Mouse (Mus musculus) frontal cortex, adult 2 months (tissue): ENCODE data around the gene Pex16. TPM values are rescaled to one million over a fixed set of nuclear protein-coding genes. Genes with fewer than 3 reads are reported as not detected.

ENCODE experiments used
- DNase-seq, 2 experiments: peaks; one replicate each; pipeline ENCODE4 v3.0.0; 2022; ENCODE audit warnings: low spot score in 1 of 2; ENCODE audit errors: extremely low spot score in 1 of 2
- polyA plus RNA-seq: library from polyadenylated mRNA; depleted of rRNA; stranded (reverse); fragments of >200 nt; gene quantifications from 2 replicates; pipeline ENCODE4 v1.2.3, GENCODE M21; 2012; rRNA removed

Pex16 gene
- polyA plus RNA-seq: 42.4 and 46.2 TPM in 2 replicates

DNA sequence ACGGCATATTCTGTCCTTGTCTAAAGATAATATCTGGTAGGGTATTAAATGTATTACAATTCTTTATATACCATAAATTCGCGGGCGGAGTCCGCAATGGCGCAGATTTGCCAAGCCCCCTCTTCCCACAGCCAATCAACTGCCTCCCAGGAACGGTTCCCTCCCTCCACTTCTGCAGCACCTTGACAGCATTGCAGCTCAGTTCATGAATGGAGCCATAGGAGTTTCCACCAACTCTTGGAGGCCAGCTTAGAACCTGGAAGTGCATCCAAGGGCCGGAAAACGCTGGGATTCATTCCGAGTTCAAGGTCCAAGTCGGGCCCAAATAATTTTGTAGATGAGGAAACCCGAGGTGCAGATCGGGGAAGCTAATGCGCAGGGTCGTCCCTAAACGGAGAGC is at the start of gene Pex16, which contains the start of gene Large2:
Gene Pex16, plus strand, starts transcription at position 163 of the 400 bp plus-strand sequence.
Gene Large2, minus strand, starts transcription at position 356 of the 400 bp plus-strand sequence.
- peak in 1 of 2 experiments; percentile 73 for DNase-seq

- DNase-seq: no peak
Observed at GRCm38 (mm10) chr2:92325676-92326075, 48.8 kb upstream of the Pex16 start.

DNA sequence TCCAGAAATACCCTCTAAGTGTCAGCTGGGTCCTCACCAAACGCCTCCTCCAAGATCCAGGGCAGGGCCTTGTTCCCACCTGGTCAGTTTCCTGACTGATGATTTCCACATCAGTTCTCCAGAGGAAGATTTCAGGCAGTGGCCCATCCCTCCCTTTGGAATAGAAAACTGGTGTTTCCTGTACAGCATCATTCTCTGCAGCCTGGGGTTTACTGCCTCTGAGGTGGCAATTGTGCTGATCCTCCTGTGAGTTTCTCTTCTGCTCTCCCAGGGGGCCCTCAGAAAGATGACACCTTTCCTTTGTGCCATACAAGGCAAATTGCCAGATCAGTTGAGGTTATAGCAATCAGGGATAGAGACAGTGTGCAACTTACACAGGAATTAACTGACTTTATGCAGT is 48.3 kb upstream of the Pex16 start:
- no peak for DNase-seq

GRCm38 (mm10) chr2:92327601-92328000 is 46.9 kb upstream of the Pex16 start:
- no peak for DNase-seq

- DNase-seq: no peak
Observed at GRCm38 (mm10) chr2:92328206-92328605, 46.3 kb upstream of the Pex16 start.

GRCm38 (mm10) chr2:92330840-92331239 is 43.6 kb upstream of the Pex16 start:
- DNase-seq: peak in 1 of 2 experiments; percentile 72

DNA sequence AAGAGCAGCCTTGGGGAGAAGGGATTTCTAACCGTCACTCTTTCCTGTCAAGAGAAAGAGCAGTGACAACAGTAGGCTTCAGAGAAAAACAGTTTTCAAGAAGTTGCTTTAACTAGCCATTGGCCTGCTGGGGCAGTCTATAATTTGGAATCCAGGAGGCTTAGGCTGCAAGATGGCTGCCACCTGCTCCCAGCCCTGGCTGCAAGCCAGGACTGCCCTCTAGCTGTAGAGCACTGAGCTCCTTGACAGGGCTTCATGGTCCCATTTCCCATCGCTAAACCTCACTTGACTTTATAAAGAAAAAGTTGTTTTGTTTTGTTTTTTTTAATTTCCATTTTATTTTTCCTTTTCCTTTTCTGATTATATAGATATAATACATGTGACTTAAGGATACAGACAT is 43.1 kb upstream of the Pex16 start:
- no peak for DNase-seq

DNA sequence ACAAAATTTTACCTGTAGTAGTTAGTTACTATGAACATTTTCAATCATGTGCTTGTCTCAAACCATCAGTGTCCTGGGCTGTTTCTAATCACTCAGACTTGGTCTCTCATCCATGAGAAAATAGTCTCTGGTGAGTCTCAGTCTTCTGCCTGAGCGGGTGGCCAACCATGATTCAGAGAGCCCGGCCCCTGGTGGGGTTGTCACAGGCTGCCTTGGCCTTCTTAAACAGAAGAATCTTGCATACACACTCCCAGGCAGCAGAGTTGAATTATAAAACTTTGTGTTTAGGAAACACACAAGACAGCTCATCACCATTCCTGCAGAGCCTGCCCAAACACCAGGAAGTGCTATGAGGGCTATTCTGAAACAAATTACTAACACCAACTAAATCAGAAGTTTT is 42.6 kb upstream of the Pex16 start:
- no peak for DNase-seq

GRCm38 (mm10) chr2:92342418-92342817 is 32.1 kb upstream of the Pex16 start:
- no peak for DNase-seq

DNA sequence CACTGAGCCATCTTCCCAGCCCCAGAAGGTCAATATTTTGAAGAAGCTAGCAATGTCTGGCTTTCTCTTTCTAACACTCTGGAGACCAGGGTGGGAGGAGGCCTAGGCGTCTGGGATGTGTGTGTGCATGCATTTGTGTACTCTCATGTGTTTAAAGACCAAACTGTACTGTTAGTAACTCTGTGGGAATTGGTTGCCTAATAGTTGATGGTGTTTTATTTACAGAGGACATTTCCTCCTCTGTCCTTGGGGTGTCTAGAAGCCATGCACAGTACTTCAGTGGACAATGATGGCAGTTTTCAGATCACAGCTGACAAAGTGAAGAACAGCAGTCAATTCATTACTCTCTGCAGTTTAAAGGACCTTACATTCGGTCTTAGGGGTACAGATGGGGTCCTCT is 27.3 kb upstream of the Pex16 start:
- DNase-seq: no peak

- no peak for DNase-seq
Observed at GRCm38 (mm10) chr2:92349589-92350425, 24.7 kb upstream of the Pex16 start.

DNA sequence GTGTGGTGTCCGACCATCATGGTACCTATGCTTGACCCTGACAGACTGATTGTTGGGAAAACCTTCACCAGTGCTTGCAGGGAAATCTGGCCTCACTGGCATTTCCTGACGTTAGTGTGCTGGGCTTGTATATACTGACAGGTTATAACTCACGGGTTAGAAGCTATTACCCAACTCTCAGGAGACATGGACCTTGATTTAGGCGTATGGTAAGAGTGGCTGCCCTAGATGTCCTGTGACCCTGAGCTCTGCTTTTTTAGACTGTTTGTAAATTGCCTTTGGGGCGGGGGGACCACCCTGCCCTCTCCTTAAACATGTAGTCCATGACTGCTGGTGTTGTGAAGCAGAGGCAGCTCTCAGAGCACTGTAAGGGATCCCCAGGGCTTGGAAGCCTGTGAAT is 23.8 kb upstream of the Pex16 start:
- no peak for DNase-seq

DNA sequence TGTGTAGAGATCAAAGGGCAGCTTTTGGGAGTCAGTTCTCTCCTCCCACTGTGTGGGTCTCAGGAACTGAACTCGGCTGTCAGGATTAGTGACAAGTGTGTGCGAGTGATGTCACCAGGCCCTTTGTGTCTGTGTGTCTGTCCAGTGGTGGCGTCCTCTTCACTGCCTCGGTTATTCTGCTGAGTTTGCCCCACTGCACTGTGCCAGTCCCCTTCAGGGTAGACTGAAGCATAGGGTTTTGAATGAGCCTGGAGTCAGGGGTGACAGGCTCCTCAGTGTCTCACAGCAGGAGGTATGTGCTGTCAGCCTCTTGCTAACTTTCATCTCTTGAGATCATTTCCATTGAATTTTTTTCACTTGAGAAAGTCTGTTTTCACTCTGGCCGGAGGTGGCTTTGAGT is 21.1 kb upstream of the Pex16 start:
- no peak for DNase-seq

GRCm38 (mm10) chr2:92354224-92354623 is 20.3 kb upstream of the Pex16 start:
- no peak for DNase-seq

GRCm38 (mm10) chr2:92359301-92359700 is 15.2 kb upstream of the Pex16 start:
- DNase-seq: no peak

GRCm38 (mm10) chr2:92360186-92360823 is 14.2 kb upstream of the Pex16 start:
- DNase-seq: no peak

GRCm38 (mm10) chr2:92360893-92361292 is 13.6 kb upstream of the Pex16 start:
- DNase-seq: no peak

DNA sequence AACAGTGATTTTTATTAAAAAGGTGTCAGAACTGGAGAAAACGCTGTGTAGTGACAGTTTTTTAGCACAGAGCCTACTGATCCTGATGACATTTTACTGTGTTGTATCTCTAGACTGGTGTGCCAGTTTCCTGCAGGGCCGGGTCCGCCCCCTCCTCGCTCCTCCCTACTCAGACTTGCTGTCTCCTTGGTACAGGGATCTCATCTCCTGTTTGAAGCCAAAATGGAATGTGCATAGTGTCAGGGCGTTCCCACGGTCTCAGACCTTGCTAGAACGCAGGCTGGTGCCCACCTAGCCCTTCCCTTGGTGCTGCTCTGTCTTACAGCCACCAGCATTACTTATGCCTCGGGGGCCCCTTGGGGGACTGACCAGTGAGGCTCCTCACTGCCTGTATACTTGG is 12.7 kb upstream of the Pex16 start:
- DNase-seq: no peak

DNA sequence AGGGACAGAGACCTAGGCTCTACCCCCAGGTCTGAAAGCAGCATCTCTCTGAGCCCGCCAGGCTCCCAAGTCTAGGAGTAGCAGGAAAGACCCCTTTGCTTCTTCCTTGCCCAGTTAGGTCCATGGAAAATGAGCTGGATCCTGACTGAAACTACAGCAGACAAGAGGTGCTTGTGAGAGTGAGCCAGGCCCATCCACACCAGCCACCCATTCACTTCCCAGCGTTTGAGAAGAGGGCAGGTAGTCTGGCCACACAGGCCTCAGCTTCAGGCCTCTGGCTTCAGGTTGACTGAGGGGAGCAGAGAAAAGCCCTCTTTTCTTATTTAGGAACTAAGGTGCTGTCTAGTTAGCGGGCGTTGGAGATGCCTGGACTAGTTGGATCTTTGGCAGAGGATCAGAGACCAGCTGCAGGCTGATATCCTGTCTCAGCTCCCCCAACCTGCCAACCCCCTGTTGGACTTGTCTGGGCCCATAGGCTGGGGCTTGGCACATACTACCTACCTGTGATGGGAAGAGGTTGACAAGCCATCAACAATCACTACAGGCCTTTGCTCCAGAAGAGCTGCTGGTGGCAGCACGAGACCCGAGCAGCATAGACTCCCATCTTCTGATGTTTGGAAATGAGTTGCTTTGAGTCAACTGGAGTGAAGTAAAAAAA is 11.8 kb upstream of the Pex16 start:
- DNase-seq: no peak

DNA sequence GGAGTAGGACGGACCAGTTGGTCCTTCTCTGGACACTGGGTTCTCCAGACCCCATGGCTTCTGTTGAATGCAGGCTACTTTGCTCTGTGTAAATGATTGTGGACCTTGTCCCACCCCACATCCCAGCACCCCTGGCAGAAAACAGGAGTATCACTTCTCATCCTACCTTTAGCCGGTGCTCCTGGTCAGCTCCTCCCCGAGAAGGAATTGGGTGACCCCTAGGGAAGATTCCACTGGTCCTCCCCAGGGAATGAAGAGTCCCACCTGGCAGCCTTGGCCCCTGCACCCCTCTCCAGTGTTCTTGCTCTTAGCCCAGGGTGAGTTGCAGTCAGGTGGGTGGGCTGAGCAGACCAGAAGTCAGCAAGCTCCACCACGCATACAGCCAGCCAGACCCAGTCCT is 10.4 kb upstream of the Pex16 start:
- DNase-seq: no peak

GRCm38 (mm10) chr2:92365568-92365967 is 8.9 kb upstream of the Pex16 start:
- no peak for DNase-seq
